Mouse (Mus musculus) spleen, postnatal 36 days (tissue): ENCODE results near the gene Rbm20.

Source experiments
- DNase-seq, 2 experiments: peaks; one replicate each; pipeline ENCODE4 v3.0.0; 2022; ENCODE audit warnings: low spot score in 2 of 2, mixed read lengths in 1 of 2

The Rbm20 gene

GRCm38 (mm10) chr19:53877779-53878178 is 200.7 kb downstream of the Rbm20 start:
- DNase-seq: no peak

GRCm38 (mm10) chr19:53880460-53880859 is 203.4 kb downstream of the Rbm20 start:
- DNase-seq: no peak

DNA sequence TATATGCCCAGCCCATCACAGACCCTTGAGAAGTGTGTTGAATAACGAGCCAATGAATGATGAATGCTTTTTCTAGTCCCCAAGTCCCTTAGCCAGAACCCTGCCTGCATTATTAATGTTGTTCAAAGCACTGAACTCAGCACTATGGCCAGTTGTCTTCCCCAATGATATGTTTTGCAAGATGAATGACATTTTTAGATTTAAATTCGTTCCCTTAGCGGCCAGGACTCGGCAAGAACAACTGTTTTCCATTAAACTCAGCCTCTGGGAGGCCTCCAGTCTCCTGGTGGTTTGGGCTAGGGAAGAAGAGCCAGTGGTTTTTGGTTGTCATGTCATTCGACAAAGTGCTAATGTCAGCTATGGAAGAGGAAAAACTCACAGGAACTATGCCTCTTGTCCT is 204.7 kb downstream of the Rbm20 start:
- no peak for DNase-seq

GRCm38 (mm10) chr19:53885450-53885849 is 208.3 kb downstream of the Rbm20 start:
- no peak for DNase-seq

GRCm38 (mm10) chr19:53886576-53887370 is 209.7 kb downstream of the Rbm20 start:
- DNase-seq: no peak

DNA sequence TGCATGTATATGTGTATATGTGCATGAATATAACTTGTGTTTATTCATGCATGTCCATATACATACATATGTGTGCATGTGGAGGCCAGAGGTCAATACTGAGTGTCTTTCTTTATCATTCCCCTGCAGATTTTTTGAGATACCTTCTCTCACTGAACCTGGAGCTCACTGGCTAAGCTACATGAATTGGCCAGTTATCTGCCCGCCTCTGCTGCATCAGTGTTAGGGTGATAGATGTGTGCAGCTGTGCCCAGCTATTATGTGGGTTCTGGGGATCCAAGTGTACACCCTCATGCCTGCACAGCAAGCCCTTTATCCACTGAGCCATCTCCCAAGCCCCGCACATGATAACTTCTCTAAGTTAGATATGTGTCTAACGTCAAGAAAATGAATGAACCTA is 210.7 kb downstream of the Rbm20 start:
- no peak for DNase-seq

GRCm38 (mm10) chr19:53888331-53888730 is 211.2 kb downstream of the Rbm20 start:
- no peak for DNase-seq

- peak; percentile 61 to 65 for DNase-seq
Observed at GRCm38 (mm10) chr19:53889555-53889954, 212.4 kb downstream of the Rbm20 start.

GRCm38 (mm10) chr19:53890274-53890673 is 213.2 kb downstream of the Rbm20 start:
- no peak for DNase-seq

DNA sequence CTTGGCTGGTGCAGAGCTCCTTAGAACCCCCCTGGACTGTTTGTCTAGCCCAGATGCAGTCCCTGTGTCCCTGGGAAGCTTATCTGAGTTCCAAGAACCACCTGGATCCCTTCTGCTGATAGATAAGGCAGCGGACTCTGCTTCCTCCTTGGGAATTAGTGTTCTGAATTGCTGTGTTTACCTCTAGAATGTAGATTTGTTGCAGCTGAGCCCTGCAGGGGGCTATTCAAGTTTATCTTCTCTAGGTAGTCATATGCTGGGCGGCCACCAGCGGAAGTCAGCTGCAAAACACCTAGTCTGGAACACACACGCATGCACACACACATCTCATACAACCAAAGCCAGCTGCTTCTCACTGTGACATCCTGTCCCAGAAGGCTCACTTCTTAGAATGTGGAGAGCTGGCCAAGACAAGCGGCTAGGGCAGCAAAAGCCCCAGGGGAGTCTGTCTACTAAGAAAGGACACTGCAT is 213.7 kb downstream of the Rbm20 start:
- DNase-seq: peak; percentile 85 to 86

DNA sequence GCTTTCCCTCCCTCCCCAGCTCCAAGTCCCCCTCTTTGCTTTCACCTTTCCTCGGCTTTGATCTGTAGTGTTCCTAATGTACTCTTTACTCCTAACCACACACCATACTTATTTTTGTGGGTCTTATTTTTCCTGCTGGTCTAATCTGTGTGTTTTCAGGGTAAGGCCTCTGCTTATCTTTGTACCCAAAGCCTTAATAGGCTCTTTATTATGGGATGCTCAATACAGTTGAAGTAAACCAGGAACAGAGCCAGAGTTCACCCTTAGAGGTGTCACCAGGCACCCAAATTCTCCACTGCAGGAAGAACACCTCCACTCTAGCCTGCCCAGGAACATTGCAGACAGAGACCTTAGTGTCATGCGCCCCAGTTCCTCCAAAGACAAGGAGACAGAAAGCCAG is 214.5 kb downstream of the Rbm20 start:
- no peak for DNase-seq

DNA sequence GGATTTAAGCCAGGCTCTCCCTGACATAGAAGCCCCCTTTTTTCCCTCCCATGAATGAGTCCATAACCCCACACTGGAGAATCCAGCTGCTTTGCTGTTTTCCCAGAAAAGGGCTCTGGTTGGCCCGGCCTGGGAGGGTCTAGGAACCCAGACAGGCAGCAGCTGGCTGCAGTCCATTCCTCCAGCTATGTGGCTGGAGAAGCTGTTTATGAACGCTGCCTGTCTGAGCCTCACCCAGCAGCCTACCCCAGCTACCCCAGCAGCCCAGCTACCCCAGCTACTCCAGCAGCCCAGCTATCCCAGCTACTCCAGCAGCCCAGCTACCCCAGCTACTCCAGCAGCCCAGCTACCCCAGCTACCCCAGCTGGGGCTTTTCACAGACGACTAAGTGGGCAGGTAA is 215.0 kb downstream of the Rbm20 start, which contains the start of gene Pdcd4:
Pdcd4 (plus strand) TSS at position 171 of the 400 bp plus-strand sequence.
- DNase-seq: no peak

DNA sequence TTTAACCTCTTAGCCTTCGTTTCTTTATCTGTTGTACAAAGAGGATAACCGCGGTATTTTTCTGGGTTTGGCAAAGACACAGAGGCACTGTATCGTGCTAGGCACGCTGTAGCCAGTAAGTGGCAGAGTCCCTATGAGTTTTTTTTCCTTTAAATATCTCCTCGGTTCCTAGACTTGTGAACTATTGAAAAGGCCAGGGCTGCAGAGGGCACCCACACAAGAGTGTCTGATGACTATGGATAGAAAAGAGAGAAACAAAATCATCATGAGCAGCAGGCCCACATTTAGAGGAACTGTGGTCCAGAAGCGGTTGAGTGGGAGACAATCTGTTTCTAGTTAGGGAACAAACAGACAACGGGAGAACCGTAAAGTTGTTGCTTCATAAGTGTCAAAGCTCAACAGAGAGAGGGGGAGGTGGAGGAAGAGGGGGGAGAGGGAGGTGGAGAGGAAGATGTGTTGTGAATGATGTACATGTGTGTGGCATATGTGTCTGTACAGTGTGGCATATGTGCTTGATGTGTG is 215.8 kb downstream of the Rbm20 start:
- DNase-seq: no peak

GRCm38 (mm10) chr19:53893711-53894171 is 216.6 kb downstream of the Rbm20 start:
- peak; percentile 67 to 74 for DNase-seq

- no peak for DNase-seq
Observed at GRCm38 (mm10) chr19:53894538-53895121, 217.5 kb downstream of the Rbm20 start.

- no peak for DNase-seq
Observed at GRCm38 (mm10) chr19:53898046-53898445, 220.9 kb downstream of the Rbm20 start.

- DNase-seq: no peak
Observed at GRCm38 (mm10) chr19:53898498-53898897, 221.4 kb downstream of the Rbm20 start.

DNA sequence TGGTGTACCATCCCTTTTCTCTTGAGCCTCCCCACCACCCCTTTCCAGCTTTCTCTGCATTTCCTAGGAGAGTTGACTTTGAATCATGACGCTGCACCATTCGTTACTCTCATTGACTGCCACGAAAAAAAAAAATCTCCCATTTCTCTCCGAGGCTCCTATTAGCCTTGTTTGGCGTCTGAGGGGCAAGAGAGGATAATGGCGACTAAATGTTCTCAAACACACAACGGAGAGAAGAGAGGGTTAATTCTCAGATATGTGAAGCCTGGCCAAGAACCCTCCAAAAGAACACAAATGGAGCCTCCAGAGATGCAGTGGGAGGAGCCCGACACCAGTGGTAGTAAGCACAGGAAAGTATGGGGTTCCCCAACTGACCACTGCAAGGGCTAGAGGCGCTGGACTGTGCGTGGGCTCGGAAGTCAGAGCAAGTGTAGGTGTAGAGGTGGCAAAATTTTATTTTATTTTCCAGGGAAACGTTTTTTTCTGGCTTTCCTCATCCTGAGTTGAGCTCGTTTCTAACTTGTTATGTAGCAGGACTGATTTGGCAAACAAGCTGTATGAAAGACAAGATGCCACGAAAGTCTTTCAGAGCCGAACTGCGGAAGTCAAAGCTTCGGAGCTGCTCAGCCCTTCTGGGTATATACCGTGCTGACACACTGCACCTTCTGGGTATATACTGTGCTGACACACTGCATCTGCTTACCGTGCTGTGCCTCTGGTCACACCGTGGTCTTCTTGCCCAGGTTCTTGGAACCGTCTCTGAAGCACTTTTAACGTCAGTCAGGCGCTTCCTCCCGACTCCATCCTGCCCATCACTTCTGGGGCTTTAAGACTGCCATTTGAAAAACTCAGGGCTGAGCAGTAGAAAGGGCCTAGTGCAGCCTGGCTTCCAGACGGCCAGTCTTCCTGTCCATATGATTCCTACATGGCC is 222.1 kb downstream of the Rbm20 start:
- peak in 1 of 2 experiments; percentile 29 for DNase-seq

GRCm38 (mm10) chr19:53899941-53900610 is 223.0 kb downstream of the Rbm20 start:
- peak; percentile 79 for DNase-seq

DNA sequence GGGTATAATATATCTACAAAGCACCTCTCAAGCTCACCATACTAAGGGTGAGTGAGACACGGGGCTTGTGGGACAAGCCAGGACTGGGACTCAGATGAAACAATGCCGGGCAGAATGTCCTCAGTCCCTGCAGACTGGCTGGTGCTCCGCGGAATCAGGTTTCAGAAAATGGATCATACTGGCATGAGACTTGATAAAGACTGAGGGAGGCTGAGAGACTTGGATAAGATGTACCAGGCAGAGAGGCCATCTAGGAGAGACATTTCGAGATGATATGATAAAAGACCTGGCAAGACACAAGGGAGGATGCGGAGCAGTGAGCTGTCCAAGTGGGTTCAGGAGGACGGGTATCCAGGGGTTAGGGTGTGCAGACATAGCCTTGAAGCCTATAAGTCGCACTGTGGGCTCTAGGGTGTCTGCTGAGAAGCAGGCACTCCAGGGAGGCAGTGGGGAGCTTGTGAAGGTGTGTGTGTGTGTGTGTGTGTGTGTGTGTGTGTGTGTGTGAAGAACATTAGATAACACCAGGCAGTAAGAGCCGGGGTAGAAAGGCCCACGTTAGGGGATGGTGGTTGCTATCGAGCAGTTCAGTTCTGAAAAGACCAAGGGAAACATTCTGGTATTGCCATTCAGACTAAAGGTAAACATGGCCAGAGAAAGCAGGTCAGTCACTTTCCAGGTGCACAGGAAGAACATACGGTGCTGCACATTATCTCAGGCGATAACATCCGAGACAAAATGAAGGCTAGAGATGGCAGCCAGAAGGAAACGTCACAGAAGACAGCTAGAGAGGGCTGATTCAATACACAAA is 225.0 kb downstream of the Rbm20 start:
- peak; percentile 24 to 38 for DNase-seq
